Mouse (Mus musculus): ENCODE measurements around the gene Slc35f6. TPM values are rescaled to one million over a fixed set of nuclear protein-coding genes. Genes with fewer than 3 reads are reported as not detected.

Slc35f6 gene
- total RNA-seq, 2 experiments from 2014 or later = 37.4 to 39.9 TPM

DNA sequence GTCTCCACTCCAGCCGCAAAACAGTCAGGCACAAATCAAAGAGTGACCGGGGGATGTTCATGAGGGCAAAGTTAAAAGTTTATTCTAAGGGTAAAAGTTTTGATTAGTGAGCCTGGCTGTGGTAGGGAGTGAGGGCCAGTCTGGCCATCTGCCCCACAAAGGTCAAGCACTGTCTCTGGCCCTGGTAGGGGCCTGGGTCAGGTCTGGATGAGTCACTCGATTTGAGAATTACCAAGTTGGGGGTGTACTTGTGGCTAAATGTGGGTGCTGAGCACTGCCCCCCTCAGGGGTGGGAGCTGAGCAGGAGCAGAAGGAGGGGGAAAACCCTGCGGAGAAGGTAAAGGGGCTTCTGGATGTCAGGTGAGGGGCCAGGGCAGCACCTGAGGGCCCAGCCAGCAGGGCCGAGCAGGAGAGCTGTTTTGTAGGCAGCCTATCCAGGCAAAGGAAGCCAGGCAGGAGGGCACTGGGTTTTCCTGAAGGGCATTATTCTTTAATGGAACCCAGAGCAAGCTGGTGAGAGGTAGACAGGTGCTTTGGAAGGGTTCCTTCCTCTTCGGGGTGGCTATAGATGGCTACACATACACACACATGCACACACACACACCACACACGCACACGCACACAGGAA is 29.2 kb upstream of the Slc35f6 start:
- intact Hi-C loops (cut with DNase I) = loop anchor here (5.0 kb wide), 1 partner anchor 41 kb away; no protein-coding TSS in a partner anchor
- no peak for DNase-seq

DNA sequence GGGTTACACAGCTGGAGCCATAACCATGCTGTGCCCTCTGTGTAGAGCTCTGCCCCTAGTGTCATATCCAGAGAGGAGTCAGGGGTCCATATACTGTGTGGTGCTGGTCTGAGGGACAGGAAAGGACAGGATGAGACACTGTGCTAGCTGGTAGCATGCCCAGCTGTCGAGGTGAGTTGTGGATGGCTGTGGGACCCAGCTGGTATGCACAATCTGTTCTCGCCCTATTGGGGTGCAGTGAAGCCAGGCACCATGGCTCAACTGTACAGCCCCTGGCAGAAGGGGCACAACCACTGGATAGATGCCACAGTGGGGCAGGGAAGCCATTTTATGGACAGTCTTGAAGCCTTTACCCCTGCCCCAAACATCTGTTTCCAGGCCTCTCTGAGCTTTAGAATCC is 28.5 kb upstream of the Slc35f6 start:
- intact Hi-C loops (cut with DNase I) = loop anchor here (5.0 kb wide), 1 partner anchor 42 kb away; no protein-coding TSS in a partner anchor
- DNase-seq = no peak

DNA sequence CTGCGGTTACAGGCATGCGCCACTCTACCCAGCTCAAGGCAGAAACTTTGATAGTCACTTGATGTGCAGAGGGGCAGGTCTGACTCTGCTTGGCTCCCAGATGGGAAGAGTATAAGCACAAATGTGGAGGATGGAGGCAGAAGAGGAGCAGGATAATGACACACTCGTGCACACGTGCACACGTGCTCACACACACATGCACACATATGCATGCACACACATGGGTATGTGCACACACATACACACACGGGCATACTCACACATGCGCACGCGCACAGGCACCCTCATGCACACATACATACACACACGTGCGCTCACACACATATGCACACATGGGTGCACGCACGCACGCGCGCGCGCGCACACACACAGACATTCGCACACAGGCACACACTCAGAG is 27.2 kb upstream of the Slc35f6 start:
- intact Hi-C loops (cut with DNase I) = loop anchor here (5.0 kb wide), 1 partner anchor 33 kb away; the partner anchor contains the start of gene Kcnk3
- DNase-seq = no peak

DNA sequence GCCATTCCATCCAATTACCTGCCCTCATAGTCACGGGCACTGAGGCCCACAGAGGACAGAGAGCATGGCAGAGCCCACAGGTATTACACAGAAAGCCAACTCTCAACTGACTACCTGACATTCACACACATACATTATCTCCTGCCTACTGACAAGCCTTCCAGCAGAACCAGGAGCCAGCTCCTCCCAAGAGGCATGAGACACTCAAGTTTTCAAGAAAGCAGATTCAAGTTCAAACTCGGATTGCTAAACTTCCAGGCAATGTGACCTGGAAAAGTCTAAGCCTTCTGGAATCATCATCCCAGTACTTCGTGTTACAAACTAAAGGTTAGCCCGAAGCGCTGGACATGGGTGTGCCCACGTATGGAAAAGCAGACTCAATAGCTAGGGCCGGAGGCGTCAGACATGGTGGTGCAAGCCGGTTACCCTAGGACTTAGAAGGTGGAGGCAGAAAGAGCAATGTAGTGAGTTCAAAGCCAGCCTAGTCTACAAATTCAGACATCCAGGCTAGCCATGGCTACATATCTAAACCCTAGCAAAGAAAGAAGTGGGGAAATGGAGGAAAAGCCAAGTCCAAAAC is 26.4 kb upstream of the Slc35f6 start:
- intact Hi-C loops (cut with DNase I) = loop anchor here (5.0 kb wide), 1 partner anchor 34 kb away; the partner anchor contains the start of gene Kcnk3
- no peak for DNase-seq

DNA sequence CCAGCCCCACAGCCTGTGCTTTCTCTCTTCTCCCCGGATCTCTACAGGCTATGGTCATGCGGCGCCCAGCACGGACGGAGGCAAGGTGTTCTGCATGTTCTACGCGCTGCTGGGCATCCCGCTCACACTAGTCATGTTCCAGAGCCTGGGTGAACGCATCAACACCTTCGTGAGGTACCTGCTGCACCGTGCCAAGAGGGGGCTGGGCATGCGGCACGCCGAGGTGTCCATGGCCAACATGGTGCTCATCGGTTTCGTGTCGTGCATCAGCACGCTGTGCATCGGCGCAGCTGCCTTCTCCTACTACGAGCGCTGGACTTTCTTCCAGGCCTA is 25.9 kb upstream of the Slc35f6 start:
- intact Hi-C loops (cut with DNase I) = loop anchor here (5.0 kb wide), 1 partner anchor 35 kb away; the partner anchor contains the start of gene Kcnk3

DNA sequence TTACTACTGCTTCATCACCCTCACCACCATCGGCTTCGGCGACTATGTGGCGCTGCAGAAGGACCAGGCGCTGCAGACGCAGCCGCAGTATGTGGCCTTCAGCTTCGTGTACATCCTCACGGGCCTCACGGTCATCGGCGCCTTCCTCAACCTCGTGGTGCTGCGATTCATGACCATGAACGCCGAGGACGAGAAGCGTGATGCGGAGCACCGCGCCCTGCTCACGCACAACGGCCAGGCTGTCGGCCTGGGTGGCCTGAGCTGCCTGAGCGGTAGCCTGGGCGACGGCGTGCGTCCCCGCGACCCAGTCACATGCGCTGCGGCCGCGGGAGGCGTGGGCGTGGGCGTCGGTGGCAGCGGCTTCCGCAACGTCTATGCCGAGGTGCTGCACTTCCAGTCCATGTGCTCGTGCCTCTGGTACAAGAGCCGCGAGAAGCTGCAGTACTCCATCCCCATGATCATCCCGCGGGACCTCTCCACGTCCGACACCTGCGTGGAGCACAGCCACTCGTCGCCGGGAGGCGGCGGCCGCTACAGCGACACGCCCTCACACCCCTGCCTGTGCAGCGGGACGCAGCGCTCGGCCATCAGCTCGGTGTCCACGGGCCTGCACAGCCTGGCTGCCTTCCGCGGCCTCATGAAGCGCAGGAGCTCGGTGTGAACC is 25.4 kb upstream of the Slc35f6 start:
- intact Hi-C loops (cut with DNase I) = loop anchor here (5.0 kb wide), 1 partner anchor 35 kb away; the partner anchor contains the start of gene Kcnk3
- peak in 1 of 2 experiments; percentile 30 for DNase-seq

More for the DNA sequence above, 25.9 kb upstream of the Slc35f6 start:
- no peak for DNase-seq

DNA sequence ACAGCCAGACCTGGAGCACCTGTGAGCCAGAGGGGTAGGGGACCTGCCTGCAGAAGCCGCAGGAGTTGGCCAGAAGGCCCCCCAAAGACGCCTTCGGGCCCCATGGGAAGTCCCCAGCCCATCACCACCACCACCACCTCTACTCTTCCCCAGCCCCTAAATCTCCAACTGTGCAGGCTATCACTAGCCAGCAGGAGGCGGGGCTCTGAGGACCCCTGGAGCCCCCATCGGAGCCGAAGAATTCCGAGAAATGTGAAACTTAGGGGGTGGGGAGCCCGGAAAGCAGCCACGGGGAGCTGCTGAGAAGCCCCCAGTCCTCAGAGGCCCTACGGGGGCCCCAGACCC is 24.9 kb upstream of the Slc35f6 start:
- intact Hi-C loops (cut with DNase I) = loop anchor here (5.0 kb wide), 1 partner anchor 36 kb away; the partner anchor contains the start of gene Kcnk3
- no peak for DNase-seq

DNA sequence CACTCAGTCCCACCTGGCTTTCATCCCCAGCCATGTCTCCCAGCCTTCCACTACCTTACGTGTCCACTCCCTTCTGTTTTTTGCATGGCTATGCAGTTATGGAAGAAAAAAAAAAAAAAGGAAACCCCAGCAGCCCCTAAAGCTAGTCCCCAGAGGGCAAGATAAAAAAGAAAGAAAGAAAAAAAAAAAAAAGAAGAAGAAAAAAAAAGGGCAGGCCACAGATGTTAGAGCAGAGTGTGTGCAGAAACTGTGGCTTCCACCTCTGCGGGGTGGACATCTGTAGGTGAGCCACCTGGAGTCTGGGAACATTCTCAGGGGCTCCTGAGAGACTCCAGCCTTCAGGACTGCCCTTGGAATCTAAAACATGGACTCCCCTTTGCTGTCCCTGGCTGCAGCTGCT is 24.4 kb upstream of the Slc35f6 start:
- intact Hi-C loops (cut with DNase I) = loop anchor here (5.0 kb wide), 1 partner anchor 36 kb away; the partner anchor contains the start of gene Kcnk3
- no peak for DNase-seq

DNA sequence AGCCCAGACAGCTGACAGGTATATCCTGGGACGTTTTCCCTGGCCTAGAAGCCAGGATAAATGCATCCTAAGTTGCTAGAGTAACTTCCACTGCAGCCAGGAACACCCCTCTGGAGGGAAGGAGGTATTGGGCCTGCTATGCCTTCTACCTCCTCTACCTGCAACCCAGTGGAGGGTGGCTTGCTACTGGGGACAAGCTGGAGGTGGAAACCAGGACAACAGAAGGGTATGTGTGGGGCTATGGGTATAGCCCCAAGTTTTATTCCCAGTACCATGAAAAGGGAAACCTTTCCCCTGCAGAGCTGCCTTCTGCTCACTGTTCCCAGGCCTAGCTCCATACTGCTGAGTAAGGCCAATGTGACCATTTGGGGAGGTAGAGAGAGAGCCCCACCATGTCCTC is 23.4 kb upstream of the Slc35f6 start:
- no peak for DNase-seq
- intact Hi-C loops (cut with DNase I) = loop anchor here (5.0 kb wide), 1 partner anchor 37 kb away; the partner anchor contains the start of gene Kcnk3

DNA sequence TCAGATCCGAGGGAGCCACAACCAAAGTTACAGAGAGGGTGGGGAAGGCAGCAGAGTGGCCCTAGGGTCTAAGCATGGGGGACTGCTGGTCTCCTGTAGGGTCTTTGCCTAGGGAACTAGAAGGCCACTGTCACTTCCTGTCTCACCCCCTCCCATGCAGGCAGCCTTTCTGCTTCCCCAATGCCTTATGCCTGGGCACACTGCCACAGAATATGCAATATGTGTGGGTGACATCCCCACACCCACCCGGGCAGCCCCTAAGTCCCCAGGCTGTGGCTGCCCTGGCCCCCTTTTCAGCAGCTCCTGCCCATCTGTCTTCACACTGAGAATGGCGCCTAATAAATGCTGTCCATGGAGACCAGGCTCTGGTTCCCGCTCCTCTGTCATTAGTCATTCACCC is 22.8 kb upstream of the Slc35f6 start:
- intact Hi-C loops (cut with DNase I) = loop anchor here (5.0 kb wide), 1 partner anchor 38 kb away; the partner anchor contains the start of gene Kcnk3
- DNase-seq = no peak

DNA sequence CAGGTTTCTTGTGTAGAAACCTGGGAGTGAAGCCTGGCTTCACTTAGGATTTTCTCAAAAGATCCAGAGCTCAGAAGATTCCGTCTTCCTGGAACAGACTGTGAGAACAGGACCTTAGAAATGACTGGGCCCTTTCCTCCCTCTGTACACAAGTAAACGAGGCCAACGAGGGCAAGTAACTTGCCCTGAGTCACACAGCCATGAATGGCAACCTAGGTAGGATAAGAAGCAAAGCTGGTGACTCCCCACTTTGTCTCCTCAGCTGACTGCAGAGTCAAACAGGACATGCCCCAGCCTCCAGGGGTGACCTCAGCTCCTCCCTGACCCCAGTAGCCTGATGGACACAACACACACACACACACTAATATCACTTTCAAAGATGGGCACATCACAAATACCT is 22.4 kb upstream of the Slc35f6 start:
- intact Hi-C loops (cut with DNase I) = no loop called here
- no peak for DNase-seq

DNA sequence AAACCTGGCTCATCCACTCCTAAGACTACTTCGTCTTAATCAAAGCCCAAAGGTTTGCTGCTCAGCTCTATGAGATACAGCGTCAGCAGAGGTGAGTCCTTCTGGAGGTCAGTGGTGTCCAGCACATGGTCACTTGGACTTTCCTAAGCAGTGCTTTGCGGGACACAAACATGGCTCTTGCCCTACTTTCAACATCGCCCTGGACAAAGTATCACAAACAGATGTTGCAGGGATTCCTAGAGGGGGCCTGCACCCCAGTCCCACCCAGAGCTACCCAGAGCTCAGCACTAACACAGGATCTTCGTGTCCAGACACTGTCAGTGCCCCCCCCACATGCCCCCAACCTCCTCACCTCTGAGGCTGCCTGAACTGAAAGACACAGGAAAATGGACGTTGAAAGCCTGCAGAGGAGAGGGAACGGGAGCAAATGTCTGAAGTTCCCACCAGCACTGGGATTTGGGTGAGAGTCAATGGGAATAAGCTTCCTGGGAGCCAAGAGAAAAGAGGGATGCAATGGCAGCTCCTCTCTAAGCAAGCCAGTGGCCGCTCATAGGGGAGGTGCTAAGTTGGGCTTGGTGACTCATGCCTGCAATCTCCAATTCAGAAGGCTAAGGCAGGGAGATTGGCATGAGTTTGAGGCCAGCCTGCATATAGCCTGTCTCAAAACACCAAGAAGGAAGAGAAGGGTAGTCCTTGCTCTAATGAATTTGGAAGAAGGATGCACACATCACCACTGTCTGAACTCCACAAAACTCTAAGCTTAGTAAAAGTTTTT is 21.2 kb upstream of the Slc35f6 start:
- intact Hi-C loops (cut with DNase I) = no loop called here
- no peak for DNase-seq

DNA sequence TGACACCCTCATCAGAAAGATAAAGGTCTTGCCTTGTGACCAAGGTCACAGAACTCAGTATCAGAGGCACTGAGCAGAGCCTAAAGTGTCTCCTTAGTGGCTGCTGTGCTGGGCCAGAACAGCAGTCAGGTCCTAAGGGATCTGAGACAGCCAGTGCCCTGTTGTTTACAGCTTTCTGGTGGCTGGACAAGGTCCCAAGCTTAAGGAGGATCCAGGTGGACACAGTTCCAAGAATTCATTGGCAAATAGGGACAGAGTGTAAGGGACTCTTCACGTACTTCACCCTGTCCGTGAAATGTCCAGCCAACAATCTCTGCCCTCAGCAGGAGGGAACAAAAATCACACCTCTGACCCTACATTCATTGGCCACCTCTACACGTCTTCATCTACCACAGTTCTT is 19.2 kb upstream of the Slc35f6 start:
- intact Hi-C loops (cut with DNase I) = no loop called here

DNA sequence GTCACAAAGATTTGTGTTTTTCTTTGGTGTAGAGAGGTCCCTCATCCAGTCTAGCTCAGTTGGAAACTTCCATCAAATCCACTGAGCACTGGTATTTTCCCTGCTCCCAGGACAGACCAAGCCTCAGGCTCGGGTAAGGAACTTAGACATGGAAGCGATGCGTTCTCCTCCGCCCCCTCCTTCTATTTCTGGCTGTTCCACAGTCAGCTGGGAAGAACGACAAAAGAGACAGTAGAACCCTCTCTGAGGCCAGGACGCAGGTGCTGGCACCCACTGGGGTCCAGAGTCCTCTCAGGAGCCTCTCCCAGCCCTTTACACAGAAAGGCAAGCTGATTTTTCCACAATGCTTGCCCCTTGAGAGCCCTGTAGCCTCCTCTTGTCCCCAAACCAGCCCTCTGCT is 17.3 kb upstream of the Slc35f6 start:
- no peak for DNase-seq
- intact Hi-C loops (cut with DNase I) = loop anchor here (10.0 kb wide), 1 partner anchor 416 kb away; no protein-coding TSS in a partner anchor

More for the DNA sequence above, 19.2 kb upstream of the Slc35f6 start:
- DNase-seq = no peak

DNA sequence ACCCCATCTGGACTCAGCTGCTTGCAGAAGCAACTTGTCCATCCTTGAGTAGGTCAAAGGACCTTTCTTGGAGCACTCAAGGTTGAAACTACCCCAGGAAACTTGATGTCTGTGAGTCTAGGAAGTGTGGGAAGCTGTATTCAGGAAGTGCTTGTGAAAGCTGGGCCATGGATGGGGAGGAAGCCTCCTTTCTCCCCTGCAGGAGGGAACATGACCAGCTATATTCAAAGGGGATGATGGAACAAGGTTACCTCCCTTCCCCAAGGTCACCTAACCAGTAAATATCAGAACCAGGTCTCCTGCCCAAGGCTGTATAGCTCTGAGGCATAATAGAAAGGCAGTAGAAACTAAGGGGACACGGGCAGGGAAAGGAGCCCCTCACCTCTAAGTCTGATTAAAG is 15.6 kb upstream of the Slc35f6 start:
- no peak for DNase-seq
- intact Hi-C loops (cut with DNase I) = loop anchor here (10.0 kb wide), 1 partner anchor 417 kb away; no protein-coding TSS in a partner anchor

DNA sequence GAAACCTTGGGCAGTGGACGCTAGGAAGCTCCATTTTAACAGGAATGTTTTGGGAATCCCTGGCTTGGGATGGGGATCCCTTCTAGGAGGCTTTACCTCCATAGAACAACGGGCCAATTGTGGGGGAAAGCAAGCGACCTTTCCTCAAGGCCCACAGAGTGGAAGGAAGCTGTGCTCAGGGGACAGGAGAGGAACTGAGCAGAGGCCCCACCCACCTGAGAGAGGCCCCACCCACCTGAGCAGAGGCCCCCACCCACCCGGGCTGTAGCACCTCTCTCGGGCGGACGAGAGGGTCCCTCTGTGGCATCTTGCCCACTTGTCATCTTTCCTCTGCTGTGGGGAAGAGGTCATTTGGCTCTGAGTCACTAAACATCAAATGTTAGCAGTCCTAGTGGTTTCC is 10.7 kb upstream of the Slc35f6 start:
- no peak for DNase-seq
- intact Hi-C loops (cut with DNase I) = loop anchor here (10.0 kb wide), 1 partner anchor 422 kb away; no protein-coding TSS in a partner anchor

DNA sequence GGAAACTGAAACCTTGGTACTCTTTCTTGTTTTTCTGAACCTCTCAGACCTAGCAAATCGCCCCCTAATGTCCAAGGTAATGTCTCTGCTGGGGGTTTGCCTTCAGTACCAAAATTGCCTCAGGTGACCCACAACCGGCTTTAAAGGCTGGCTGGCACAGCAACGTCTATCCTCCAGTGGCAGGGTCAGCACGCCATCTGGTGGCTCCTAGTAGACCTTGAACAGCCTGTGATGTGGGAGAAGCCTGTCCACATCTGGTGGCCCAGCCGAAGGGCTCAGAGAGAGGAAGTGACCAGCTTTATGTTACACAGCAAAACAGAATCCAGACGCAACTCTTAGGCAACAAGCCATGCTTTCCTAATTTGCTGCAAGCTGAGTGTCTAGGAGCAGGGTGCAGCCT is 9.7 kb upstream of the Slc35f6 start:
- intact Hi-C loops (cut with DNase I) = loop anchor here (1.0 to 10.0 kb wide), 3 partner anchors 122 to 423 kb away; no protein-coding TSS in a partner anchor
- peak; percentile 83 to 86 for DNase-seq

DNA sequence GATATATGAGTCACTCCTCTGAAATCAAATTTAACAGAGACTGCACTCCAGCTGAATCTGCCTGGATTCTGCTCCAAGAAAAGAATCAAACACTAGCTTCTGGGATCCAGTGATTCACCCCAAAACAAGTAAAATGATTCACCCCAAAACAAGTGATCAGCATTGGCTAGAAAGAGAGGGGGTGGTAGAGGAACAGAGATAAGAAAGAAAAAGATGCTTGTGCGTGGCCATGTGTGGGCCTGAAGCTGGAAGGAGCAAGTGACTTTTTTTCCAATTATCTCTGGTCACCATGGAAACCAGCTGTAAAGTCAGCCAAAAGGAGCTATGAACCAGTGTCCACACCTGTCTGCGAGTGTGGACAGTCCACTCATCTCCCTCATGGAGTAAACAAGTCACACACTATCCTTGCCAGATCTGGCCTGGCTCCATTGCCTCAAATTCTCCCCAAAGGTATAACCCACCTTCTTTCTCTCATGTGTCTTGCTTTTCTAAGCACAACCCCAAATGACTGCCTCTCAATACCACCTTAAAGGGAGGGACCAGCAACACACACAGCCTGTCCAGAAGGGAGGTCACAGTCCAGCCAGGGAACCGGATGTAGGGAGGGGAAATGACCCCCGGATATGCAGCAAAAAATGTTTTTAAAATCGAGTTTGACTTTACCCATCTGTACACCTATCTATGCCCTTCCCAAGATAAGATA is 4.1 kb upstream of the Slc35f6 start:
- intact Hi-C loops (cut with DNase I) = no loop called here
- no peak for DNase-seq

DNA sequence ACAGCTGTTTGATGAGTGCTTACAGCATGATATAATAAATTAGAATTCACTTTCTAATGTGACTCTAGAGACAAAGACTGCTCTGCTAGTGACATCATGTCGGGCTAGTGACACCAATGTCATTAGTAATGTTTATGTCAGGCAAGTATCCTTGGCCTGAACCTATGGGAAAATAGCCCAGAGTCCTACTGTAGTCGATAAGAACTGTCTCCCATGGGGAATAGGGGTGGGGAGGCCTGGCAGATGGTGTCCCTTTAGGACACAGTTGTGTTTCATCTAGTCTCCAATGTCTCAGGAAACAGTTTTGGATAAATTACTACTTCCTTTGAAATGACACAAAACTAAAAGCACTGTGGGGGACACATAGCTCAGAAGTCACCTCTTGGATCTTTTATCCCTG is 1.7 kb upstream of the Slc35f6 start:
- DNase-seq = peak; percentile 36 to 51
- intact Hi-C loops (cut with DNase I) = no loop called here

DNA sequence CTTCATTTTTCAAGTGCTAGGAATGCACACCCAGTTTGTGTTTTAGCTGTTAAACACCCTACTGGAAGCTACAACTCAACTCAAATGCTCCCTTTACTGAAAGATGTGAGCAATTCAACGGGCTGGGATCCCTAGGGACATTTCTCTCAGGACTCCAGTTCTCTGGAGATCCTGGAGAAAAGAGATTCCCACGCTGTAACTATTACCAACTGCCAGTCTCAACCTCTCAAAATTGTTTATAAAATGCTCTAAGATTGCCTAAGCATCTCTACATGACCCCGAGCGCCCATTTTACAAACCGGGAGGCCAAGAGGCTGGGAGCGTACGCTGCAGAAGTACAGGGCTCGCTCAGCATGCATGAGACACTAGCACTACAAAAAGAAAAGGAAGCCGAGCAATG is 337 bp upstream of the Slc35f6 start:
- DNase-seq = no peak
- intact Hi-C loops (cut with DNase I) = no loop called here
